Mouse (Mus musculus): ENCODE data around the gene Tmem43.

GRCm38 (mm10) chr6:91533359-91533758 lies 59.9 kb downstream of the Tmem43 start:
- TF ChIP-seq ZNF384 (IDR thresholded peaks at IDR 0.05; ENCODE audit: low read depth, low read length) (no peak), MAFK (IDR thresholded peaks at IDR 0.05; ENCODE audit: insufficient read depth, low read depth, low read length) (no peak), HCFC1 (IDR thresholded peaks at IDR 0.05; ENCODE audit: borderline replicate concordance, insufficient read depth, low read length) (no peak), ZC3H11A (IDR thresholded peaks at IDR 0.05; ENCODE audit: borderline replicate concordance, low read depth, low read length) (no peak), CHD2 (IDR thresholded peaks at IDR 0.05; ENCODE audit: low read depth, low read length) (no peak)

Data from ES-E14 (cell line).